Mouse (Mus musculus): Measurements from ENCODE around the gene Lcn2. TPM values are rescaled to one million over a fixed set of nuclear protein-coding genes. Genes with fewer than 3 reads are reported as not detected.
A peak's percentile ranks its signal among the peaks of the same experiment; 100 is the strongest.

Gene Lcn2
- polyA plus RNA-seq (2014; fragmentation: Nextera tagmentation; extraction: Ambion mirVana): 0.35 TPM in 1 of 2 replicates, not detected in the other

DNA sequence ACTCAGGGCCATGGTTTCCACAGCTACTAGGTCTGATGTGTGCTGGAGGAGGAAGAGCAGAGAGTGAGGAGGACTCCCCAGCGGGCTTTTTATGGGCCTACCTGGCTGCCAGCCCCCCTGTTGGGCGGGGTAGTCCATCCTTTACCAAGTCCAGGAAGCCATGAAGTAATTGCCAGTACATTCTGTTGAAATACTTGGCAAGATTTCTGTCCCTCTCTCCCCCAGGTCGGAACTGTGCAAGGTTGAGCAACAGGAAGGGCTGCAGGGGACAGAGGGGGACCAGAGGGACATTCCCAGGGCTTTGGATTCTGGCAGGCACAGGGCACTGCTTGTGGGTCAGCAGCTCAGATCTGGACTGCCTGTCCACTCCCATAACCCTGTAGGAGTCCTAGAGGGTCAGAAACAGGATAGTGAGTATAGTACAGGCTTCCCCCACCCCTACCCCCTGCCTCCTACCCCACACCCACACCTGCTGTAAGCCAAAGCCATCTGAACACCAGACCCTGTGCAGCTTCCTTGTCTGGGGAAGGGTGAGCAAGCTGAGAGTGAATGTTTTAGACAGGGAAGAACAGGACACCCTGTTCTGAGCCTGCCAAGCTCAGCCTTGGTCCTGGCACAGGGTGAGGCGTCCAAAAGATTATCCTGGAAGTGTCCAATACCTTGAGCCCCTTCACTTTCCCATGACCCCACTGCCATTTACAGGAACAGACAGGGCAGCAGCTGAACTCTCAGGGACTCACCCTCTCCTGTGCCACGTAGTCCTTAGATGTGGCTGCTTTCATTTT, at the start of gene Lcn2:
Gene Lcn2 (minus strand): TSS at position 547 of the 785 bp plus-strand sequence.
- 73% methylated on average over 5 of the region's 5 CpGs for WGBS
- no peak within 1 kb of the TSS for H3K27ac ChIP-seq (replicated peaks; ENCODE audit: low read depth, low read length)
- H3K9ac ChIP-seq (ENCODE audit: low read length): no peak within 1 kb of the TSS

DNA sequence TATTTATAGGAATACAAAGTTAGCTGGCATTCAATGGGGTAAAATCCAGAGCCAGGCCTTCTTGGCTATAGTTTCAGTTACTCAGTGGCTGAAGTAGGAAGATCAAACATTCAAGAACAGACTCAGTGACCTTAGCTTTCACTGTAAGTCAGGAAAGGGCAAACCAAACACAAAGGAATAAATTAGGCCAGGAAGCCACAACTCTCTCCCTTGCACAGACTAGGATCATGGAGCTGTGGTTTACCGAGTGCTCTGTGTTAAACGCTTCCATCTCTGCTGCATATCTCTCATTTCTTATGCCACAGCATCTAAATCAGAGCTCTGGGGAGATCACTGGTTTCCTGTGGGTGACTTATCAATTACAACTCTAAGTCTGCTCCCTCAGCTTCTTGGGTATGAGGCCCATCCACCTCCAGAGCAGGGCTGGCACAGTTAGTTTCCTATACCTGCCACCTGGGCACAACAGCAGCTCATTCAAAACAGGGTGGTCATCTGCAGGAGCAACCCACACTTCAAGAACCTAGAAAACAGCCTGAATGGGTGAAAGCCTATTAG, 49.6 kb upstream of the Lcn2 start:
- ATAC-seq (ENCODE audit: insufficient number of reproducible peaks, low FRiP score, low TSS enrichment, low read depth) (no peak), DNase-seq (ENCODE audit: low spot score) (no peak)
- no peak overlapping the region for H3K4me2 ChIP-seq (ENCODE audit: low read depth, severe bottlenecking)
- no peaks in the 10 kb centered on the region for H3K27me3 ChIP-seq (ENCODE audit: control insufficient read depth, insufficient read depth, low read length)
- WGBS: 81% methylated on average over 2 of the region's 2 CpGs
- H3K9ac ChIP-seq (ENCODE audit: low read length): no peak overlapping the region
- H3K4me3 ChIP-seq (ENCODE audit: low read depth, low read length): no peak overlapping the region
- no peaks in the 10 kb centered on the region for H3K9me3 ChIP-seq (ENCODE audit: control insufficient read depth, low read length)
- no peaks in the 10 kb centered on the region for H3K4me1 ChIP-seq (ENCODE audit: control insufficient read depth, insufficient read depth, low read length)
- no peak overlapping the region for H3K27ac ChIP-seq (replicated peaks; ENCODE audit: low read depth, low read length)
- H3K36me3 ChIP-seq (ENCODE audit: control insufficient read depth, insufficient read depth, low read length): no peaks in the 10 kb centered on the region

More for the DNA sequence above, at the start of gene Lcn2:
- Histone ChIP-seq H3K4me3 (ENCODE audit: low read depth, low read length) (no peak within 1 kb of the TSS), H3K4me2 (ENCODE audit: low read depth, severe bottlenecking) (no peak within 1 kb of the TSS), H3K9me3 (ENCODE audit: control insufficient read depth, low read length) (no peaks in the 10 kb centered on the region), H3K27me3 (ENCODE audit: control insufficient read depth, insufficient read depth, low read length) (no peaks in the 10 kb centered on the region), H3K4me1 (ENCODE audit: control insufficient read depth, insufficient read depth, low read length) (0 out of 2 replicates have a peak, but pooled peaks cover 6% of the 10 kb centered on the region), H3K36me3 (ENCODE audit: control insufficient read depth, insufficient read depth, low read length) (no peaks in the 10 kb centered on the region)
- ATAC-seq (ENCODE audit: insufficient number of reproducible peaks, low FRiP score, low TSS enrichment, low read depth) (no peak), DNase-seq (ENCODE audit: low spot score) (no peak)

DNA sequence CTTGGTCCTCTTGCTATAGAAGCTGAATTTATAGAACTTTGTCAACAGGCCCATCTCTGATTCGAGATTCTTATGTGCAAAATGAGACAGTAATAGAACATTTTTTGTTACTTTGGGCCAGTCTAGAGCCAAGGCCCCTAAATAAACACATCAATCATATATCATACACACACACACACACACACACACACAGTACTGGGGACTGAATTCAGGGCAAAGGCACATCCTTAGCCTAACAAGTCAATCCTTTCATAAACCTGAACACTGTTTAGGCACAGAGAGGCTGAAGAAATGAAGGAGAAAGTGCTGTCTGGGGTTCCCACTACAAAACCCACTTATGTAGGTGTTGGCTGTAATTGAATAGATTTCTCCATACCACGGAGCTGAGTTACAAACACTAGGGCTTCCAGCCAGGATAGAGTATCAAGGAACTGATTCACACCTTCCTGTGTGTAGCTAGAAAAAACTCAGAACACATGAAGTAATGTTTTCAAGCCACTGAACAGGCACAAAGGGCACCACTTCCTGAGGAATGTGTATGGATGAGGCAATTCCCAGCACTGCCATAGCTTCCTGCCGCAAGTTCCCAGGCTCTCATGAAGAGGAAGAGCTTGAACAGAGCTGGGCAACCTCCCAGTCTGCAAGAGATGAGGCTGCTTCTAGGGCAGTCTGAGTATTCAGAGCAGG, 48.8 kb upstream of the Lcn2 start:
- ATAC-seq (ENCODE audit: insufficient number of reproducible peaks, low FRiP score, low TSS enrichment, low read depth) (no peak), DNase-seq (ENCODE audit: low spot score) (no peak)
- Histone ChIP-seq H3K9ac (ENCODE audit: low read length) (no peak overlapping the region), H3K36me3 (ENCODE audit: control insufficient read depth, insufficient read depth, low read length) (no peaks in the 10 kb centered on the region), H3K27me3 (ENCODE audit: control insufficient read depth, insufficient read depth, low read length) (no peaks in the 10 kb centered on the region), H3K4me2 (ENCODE audit: low read depth, severe bottlenecking) (no peak overlapping the region), H3K9me3 (ENCODE audit: control insufficient read depth, low read length) (no peaks in the 10 kb centered on the region), H3K27ac (replicated peaks; ENCODE audit: low read depth, low read length) (no peak overlapping the region), H3K4me3 (ENCODE audit: low read depth, low read length) (no peak overlapping the region), H3K4me1 (ENCODE audit: control insufficient read depth, insufficient read depth, low read length) (no peaks in the 10 kb centered on the region)
- WGBS: 74% methylated on average over 3 of the region's 3 CpGs

DNA sequence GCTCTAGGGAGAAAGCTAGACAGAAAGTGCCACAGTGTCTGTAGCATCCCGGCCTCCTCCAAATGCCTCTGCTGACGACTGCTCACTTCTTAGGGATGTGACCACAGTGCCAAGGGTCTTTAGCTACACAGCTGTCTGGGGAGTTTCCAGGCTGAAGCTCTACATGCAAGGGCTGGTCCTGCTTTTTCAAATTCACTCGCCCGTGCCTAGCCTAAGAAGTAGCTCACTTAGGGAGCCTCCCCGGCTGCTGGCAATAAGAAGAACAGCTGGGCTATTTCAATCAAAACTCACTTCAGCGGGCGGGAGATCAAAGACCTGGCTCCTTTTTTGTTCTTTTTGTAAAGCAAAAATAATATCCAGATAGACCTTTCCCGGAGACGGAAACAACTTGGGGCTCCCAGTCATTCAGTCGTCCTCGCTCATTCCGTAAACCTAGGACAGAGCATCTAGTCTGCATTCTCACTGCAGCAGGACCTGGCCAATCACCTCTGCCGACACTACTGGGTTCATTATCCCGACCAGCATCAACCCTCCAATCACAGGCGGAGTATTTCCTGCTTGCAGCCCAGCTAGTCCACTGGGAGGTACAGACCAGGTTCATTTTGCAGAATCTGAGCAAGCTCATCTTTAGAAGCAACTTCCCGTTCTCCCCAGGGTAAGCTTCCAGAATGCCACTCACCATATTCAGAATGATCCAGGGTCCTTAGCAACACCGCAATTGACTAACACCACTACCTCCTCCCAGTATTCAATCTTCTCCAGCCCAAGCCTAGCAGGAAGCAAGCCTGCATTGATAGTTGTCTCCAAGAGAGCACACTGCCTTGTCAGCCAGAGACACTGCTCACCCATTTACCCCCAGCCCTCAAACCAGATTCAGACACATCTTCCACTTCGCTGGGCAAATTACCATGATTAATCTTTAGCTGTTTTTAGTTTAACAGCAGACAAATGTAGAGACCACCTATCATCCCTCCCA, 42.9 kb upstream of the Lcn2 start:
- H3K4me1 ChIP-seq (ENCODE audit: control insufficient read depth, insufficient read depth, low read length): peaks cover 13% of the 10 kb centered on the region
- peak; percentile 91 for DNase-seq (ENCODE audit: low spot score)
- peak; percentile 89 for ATAC-seq (ENCODE audit: insufficient number of reproducible peaks, low FRiP score, low TSS enrichment, low read depth)

DNA sequence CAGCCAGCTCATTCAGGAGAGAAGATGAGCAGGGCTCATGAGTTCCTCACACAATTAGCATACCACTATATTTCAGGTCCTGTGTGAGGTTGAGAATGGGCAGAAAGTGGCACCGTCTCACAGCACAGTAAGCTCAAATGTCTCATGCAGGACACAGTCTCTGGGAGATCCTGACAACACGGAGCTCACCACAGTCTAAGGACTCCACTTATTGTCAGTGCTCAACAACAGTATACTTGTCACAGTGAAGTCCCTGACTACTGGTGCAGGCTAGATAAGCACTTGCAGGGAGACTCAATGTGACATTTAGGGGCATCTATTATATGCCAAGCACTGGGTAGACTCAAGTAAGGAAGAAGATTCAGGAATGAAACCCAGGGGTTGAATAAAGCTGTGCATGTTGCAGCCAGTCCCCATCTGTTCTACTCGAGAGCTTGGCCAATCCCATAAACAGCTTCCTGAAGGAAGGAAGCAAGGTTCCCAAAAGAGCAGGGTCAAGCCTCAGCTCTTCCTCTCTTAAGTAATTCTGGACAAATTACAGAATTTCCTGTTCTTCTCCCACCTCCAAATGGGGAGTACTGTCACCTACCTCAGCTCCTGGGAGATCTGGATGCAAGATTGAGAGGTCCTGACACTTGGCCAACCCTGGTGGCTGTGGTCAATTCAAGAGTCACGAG, 41.3 kb upstream of the Lcn2 start:
- H3K9me3 ChIP-seq (ENCODE audit: control insufficient read depth, low read length): no peaks in the 10 kb centered on the region
- H3K9ac ChIP-seq (ENCODE audit: low read length): no peak overlapping the region
- no peak overlapping the region for H3K4me2 ChIP-seq (ENCODE audit: low read depth, severe bottlenecking)
- 81% methylated on average over 4 of the region's 4 CpGs for whole genome bisulfite sequencing
- H3K36me3 ChIP-seq (ENCODE audit: control insufficient read depth, insufficient read depth, low read length): no peaks in the 10 kb centered on the region
- H3K4me1 ChIP-seq (ENCODE audit: control insufficient read depth, insufficient read depth, low read length): peaks cover 18% of the 10 kb centered on the region
- DNase-seq (ENCODE audit: low spot score): no peak
- no peak for ATAC-seq (ENCODE audit: insufficient number of reproducible peaks, low FRiP score, low TSS enrichment, low read depth)
- H3K4me3 ChIP-seq (ENCODE audit: low read depth, low read length): no peak overlapping the region
- no peak overlapping the region for H3K27ac ChIP-seq (replicated peaks; ENCODE audit: low read depth, low read length)
- H3K27me3 ChIP-seq (ENCODE audit: control insufficient read depth, insufficient read depth, low read length): no peaks in the 10 kb centered on the region

More for the DNA sequence above, 42.9 kb upstream of the Lcn2 start:
- Histone ChIP-seq H3K36me3 (ENCODE audit: control insufficient read depth, insufficient read depth, low read length) (no peaks in the 10 kb centered on the region), H3K9me3 (ENCODE audit: control insufficient read depth, low read length) (no peaks in the 10 kb centered on the region), H3K27ac (replicated peaks; ENCODE audit: low read depth, low read length) (0 out of 2 replicates have a peak overlapping the region, but pooled peaks have one; percentile 2), H3K4me3 (ENCODE audit: low read depth, low read length) (peak overlapping the region; percentile 47), H3K9ac (ENCODE audit: low read length) (peak overlapping the region; percentile 71), H3K4me2 (ENCODE audit: low read depth, severe bottlenecking) (peak overlapping the region; percentile 62), H3K27me3 (ENCODE audit: control insufficient read depth, insufficient read depth, low read length) (no peaks in the 10 kb centered on the region)
- 10% methylated on average over 18 of the region's 18 CpGs for WGBS

DNA sequence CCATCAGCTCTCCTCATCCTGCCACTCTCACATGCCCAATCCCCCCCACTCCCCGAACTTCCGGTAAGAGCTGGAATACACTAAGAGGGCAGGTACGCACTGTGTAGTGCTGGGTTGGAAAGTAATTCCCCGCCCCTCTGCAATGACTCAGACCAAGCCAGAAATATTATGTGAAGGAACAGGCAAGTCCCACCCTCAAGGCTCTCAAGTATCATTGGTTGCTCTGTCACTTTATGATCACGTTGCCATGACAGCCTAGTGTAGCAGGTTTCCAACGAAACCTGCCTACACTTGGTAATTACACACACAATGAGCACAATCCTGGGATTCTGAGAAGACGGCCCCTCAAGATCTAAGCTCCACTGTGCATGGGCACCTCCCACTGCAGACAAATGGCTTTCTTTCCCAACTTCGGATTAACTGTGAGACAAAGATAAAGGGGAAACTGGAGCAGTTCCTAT, 40.2 kb upstream of the Lcn2 start:
- DNase-seq (ENCODE audit: low spot score): no peak
- Histone ChIP-seq H3K9me3 (ENCODE audit: control insufficient read depth, low read length) (no peaks in the 10 kb centered on the region), H3K9ac (ENCODE audit: low read length) (no peak overlapping the region), H3K4me3 (ENCODE audit: low read depth, low read length) (no peak overlapping the region), H3K4me1 (ENCODE audit: control insufficient read depth, insufficient read depth, low read length) (peaks cover 27% of the 10 kb centered on the region), H3K4me2 (ENCODE audit: low read depth, severe bottlenecking) (0 out of 2 replicates have a peak overlapping the region, but pooled peaks have one; percentile 24), H3K27ac (replicated peaks; ENCODE audit: low read depth, low read length) (no peak overlapping the region), H3K36me3 (ENCODE audit: control insufficient read depth, insufficient read depth, low read length) (no peaks in the 10 kb centered on the region), H3K27me3 (ENCODE audit: control insufficient read depth, insufficient read depth, low read length) (no peaks in the 10 kb centered on the region)
- ATAC-seq (ENCODE audit: insufficient number of reproducible peaks, low FRiP score, low TSS enrichment, low read depth): peak; percentile 23; the same call in 1 of the 2 replicates
- 59% methylated on average over 8 of the region's 8 CpGs for WGBS

DNA sequence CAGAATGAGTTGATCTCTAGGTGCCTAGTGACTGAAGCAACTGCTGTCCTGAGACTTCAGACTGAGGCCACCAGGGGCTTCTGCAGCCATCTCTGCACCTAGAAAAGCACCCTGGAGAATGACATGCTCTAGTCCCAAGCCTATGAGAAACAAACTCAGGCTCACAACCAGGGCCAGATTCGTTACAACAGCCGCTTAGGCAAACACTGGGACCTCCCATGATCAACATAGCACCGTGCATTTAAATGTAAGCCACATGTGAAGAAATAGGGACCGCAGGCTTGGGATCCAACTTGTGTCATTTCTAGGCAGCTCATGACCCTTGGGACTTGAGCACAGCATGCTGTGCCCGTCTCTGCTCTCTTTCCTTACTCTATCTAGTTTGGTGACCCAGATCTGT, 39.7 kb upstream of the Lcn2 start:
- Histone ChIP-seq H3K4me1 (ENCODE audit: control insufficient read depth, insufficient read depth, low read length) (peaks cover 33% of the 10 kb centered on the region), H3K9me3 (ENCODE audit: control insufficient read depth, low read length) (no peaks in the 10 kb centered on the region), H3K9ac (ENCODE audit: low read length) (no peak overlapping the region), H3K27me3 (ENCODE audit: control insufficient read depth, insufficient read depth, low read length) (no peaks in the 10 kb centered on the region), H3K4me2 (ENCODE audit: low read depth, severe bottlenecking) (no peak overlapping the region), H3K36me3 (ENCODE audit: control insufficient read depth, insufficient read depth, low read length) (no peaks in the 10 kb centered on the region), H3K27ac (replicated peaks; ENCODE audit: low read depth, low read length) (no peak overlapping the region), H3K4me3 (ENCODE audit: low read depth, low read length) (no peak overlapping the region)
- no peak for ATAC-seq (ENCODE audit: insufficient number of reproducible peaks, low FRiP score, low TSS enrichment, low read depth)
- DNase-seq (ENCODE audit: low spot score): no peak
- WGBS: 74% methylated on average over 5 of the region's 5 CpGs

Measured in limb, embryonic 11.5 days (tissue).